Mouse (Mus musculus): ENCODE data around the gene Pdcd7. TPM values are rescaled to one million over a fixed set of nuclear protein-coding genes. Genes with fewer than 3 reads are reported as not detected.

Gene Pdcd7
- total RNA-seq, 2 experiments from 2014 or later: 14.0 to 14.5 TPM

- no peak for DNase-seq (ENCODE audit: low spot score in 2 of 2)
These were observed 7.3 kb downstream of the Pdcd7 start for GRCm38 (mm10) chr9:65353251-65353650.

GRCm38 (mm10) chr9:65356561-65356960, 10.7 kb downstream of the Pdcd7 start:
- no peak for DNase-seq (ENCODE audit: low spot score in 2 of 2)

GRCm38 (mm10) chr9:65356971-65357370, 11.1 kb downstream of the Pdcd7 start:
- no peak for DNase-seq (ENCODE audit: low spot score in 2 of 2)

- DNase-seq (ENCODE audit: low spot score in 2 of 2): no peak
These were observed 13.1 kb downstream of the Pdcd7 start for GRCm38 (mm10) chr9:65358956-65359480.

- no peak for DNase-seq (ENCODE audit: low spot score in 2 of 2)
These were observed 14.9 kb downstream of the Pdcd7 start, which contains the start of gene Ubap1l for GRCm38 (mm10) chr9:65360641-65361448. TSS of gene Ubap1l (plus strand) at chr9:65361041.

- no peak for DNase-seq (ENCODE audit: low spot score in 2 of 2)
These were observed 17.8 kb downstream of the Pdcd7 start for GRCm38 (mm10) chr9:65363684-65364083.

GRCm38 (mm10) chr9:65365721-65366120, 19.8 kb downstream of the Pdcd7 start:
- DNase-seq (ENCODE audit: low spot score in 2 of 2): no peak

GRCm38 (mm10) chr9:65371756-65372155, 25.9 kb downstream of the Pdcd7 start:
- no peak for DNase-seq (ENCODE audit: low spot score in 2 of 2)

GRCm38 (mm10) chr9:65372449-65372848, 26.5 kb downstream of the Pdcd7 start:
- DNase-seq (ENCODE audit: low spot score in 2 of 2): no peak

GRCm38 (mm10) chr9:65374468-65375162, 28.7 kb downstream of the Pdcd7 start:
- DNase-seq (ENCODE audit: low spot score in 2 of 2): no peak

GRCm38 (mm10) chr9:65375163-65375934, 29.4 kb downstream of the Pdcd7 start:
- DNase-seq (ENCODE audit: low spot score in 2 of 2): no peak

GRCm38 (mm10) chr9:65381017-65381590, 35.2 kb downstream of the Pdcd7 start:
- no peak for DNase-seq (ENCODE audit: low spot score in 2 of 2)

- no peak for DNase-seq (ENCODE audit: low spot score in 2 of 2)
These were observed 36.3 kb downstream of the Pdcd7 start for GRCm38 (mm10) chr9:65382031-65382750.

GRCm38 (mm10) chr9:65382751-65383097, 36.8 kb downstream of the Pdcd7 start:
- DNase-seq (ENCODE audit: low spot score in 2 of 2): no peak

GRCm38 (mm10) chr9:65384276-65384675, 38.4 kb downstream of the Pdcd7 start:
- DNase-seq (ENCODE audit: low spot score in 2 of 2): no peak

GRCm38 (mm10) chr9:65386373-65387140, 40.7 kb downstream of the Pdcd7 start:
- DNase-seq (ENCODE audit: low spot score in 2 of 2): no peak

GRCm38 (mm10) chr9:65390752-65391612, 45.1 kb downstream of the Pdcd7 start:
- DNase-seq (ENCODE audit: low spot score in 2 of 2): no peak

GRCm38 (mm10) chr9:65391613-65391964, 45.7 kb downstream of the Pdcd7 start, which contains the start of gene Kbtbd13:
TSS of gene Kbtbd13 (minus strand) at chr9:65391652.
- no peak for DNase-seq (ENCODE audit: low spot score in 2 of 2)

Data from gastrocnemius, postnatal 4 days (tissue).